Mouse (Mus musculus) adrenal gland, postnatal 4 days (tissue): ENCODE results near the gene Zfp566. TPM values are rescaled to one million over a fixed set of nuclear protein-coding genes. Genes with fewer than 3 reads are reported as not detected.
"Not testable (repeated sequence)": the region's sequence is repeated elsewhere in the genome, so short reads cannot be mapped to it uniquely, and the experiment has no call there.

Experiments used
- DNase-seq, 2 experiments: peaks; one replicate each; pipeline ENCODE4 v3.0.0; 2021 to 2022; ENCODE audit warnings: low spot score in 2 of 2, mixed read lengths in 2 of 2
- long read RNA-seq, 2 experiments: library from polyadenylated mRNA; stranded (forward); transcript quantifications; one replicate each; pipeline ENCODE4 v2.0.0; 2021
- total RNA-seq, 2 experiments: library from RNA; stranded (reverse); gene quantifications; 2 replicates each; pipeline ENCODE4 v1.2.3; 2021

Zfp566 gene
- total RNA-seq: 1 to 10 TPM; 6.1 to 7.0 TPM
- long read RNA-seq, experiment 1, partial matches to known transcripts: 0 of 3 reads
- long read RNA-seq, experiment 1, other reads (novel, unspliced or antisense): 0 of 3 reads
- long read RNA-seq, experiment 2, partial matches to known transcripts: 0 of 4 reads
- long read RNA-seq, experiment 2, other reads (novel, unspliced or antisense): 1 of 4 reads

DNA sequence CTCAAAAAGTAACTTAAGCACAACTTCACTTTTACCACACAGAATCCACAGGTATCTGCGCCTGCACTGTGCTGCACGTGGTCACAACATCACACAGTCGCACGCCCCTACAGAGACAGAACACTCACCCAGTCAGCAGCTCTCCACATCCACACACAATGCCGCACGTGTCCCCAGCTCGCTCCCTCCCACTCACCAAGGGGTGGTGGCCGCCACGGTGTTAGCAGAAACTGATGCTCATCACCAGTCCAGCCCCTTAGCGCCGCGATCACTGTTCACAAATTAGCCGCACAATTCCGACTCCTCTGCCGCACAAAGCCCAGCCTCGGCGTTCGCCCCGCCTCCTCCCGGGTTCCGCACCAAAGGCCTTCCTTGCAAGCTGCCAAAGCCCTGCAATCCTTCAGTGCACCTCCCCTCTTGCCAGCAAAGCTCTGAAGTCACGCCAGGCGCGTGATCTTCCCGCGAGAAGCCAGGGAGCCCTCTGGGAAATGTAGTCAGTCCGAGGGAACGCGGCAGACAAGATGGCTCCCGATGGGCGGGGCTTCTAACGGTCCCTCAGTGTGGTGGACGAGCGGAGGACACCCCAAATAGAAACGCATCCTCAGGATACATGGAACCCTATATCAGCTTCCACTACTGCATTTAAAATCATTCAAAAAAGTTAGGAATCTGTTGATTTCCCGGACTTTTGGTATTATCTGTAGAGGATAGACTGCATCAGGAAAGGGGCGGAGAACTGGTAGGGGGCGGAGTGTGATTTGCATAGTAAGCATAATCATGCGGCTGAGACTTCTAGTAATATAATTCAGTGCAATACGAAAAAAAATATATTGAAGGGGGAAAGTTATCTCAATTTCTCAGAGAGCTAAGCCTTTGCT is at the start of gene Zfp566, which contains the start of gene Gm26920:
Gene Zfp566, minus strand, starts transcription at position 436 of the 878 bp plus-strand sequence.
Gene Gm26920, minus strand, starts transcription at position 319 of the 878 bp plus-strand sequence.
- DNase-seq: peak; percentile 73 to 92

DNA sequence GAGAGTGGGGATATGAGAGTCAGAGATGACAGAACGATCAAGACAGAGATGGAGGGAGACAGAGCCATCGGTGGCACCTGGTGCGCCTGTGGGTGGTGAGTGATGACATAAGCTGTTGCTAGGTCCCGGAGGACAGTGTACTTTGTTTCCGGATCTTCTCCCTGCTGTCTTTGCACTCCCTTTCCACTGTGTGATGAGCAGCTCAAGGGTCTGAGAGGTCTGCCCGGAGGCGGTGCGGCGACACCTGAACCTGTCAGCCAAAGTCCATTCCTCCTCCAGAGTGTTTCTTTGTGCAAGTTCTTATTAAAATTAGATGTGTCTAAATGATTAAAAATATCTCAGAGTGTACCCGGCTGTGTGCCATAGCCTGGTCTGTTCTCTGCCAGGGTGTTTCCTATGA is 46.5 kb upstream of the Zfp566 start:
- no peak for DNase-seq

DNA sequence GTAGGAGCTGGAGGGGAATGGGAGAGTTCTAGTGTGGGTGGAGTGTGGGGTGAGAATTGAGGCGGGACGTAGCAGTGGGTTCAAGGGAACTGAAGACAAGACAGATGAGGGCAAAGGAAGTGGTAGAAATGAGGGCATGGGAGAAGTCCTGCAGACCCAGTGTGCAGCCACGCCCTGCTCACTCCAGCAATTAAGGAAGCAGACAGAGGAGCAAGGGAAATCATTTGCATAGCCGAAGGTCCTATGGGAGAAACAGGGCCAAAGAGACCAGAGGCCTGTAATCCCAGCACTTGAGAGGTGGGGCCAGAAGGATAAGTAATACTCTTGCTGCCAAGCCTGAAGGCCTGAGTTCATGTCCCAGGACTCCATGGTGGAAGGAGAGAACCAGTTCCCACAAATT is 42.1 kb upstream of the Zfp566 start:
- DNase-seq: no peak

DNA sequence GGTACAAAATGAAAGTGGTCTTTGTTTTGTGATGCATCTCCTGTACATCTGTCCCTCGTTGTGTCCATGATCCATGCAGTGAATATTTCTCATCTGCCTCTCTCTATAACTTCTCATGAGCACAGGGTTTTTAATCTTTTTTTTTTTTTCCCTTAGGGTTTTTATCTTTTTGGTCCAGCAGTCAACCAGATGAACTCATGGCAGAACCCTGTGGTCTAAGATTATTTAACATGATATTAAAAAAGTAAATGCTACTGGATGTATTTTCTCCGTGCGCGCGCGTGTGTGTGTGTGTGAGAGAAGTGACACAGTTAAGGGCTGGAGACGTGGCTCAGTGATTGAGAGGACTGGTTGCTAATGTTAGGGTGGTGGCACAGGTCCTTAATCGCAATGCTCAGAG is 39.6 kb upstream of the Zfp566 start:
- no peak for DNase-seq

DNA sequence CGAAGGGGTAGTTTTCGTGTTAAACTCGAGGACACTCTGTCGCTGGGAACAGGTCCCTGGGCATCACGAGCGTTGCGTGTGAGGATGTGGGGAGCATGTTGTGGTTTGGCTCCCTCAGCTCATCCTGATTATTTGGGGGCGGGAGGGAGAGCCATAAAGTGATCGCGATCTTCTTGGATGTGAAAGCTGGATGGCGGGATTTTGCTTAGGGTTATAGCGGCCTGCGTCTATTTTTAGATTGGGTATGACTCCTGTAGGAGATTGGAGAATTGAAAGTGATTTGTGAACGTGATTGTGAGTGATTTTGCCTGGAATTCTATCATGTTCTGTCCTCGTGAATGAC is 31.8 kb upstream of the Zfp566 start:
- no peak for DNase-seq

DNA sequence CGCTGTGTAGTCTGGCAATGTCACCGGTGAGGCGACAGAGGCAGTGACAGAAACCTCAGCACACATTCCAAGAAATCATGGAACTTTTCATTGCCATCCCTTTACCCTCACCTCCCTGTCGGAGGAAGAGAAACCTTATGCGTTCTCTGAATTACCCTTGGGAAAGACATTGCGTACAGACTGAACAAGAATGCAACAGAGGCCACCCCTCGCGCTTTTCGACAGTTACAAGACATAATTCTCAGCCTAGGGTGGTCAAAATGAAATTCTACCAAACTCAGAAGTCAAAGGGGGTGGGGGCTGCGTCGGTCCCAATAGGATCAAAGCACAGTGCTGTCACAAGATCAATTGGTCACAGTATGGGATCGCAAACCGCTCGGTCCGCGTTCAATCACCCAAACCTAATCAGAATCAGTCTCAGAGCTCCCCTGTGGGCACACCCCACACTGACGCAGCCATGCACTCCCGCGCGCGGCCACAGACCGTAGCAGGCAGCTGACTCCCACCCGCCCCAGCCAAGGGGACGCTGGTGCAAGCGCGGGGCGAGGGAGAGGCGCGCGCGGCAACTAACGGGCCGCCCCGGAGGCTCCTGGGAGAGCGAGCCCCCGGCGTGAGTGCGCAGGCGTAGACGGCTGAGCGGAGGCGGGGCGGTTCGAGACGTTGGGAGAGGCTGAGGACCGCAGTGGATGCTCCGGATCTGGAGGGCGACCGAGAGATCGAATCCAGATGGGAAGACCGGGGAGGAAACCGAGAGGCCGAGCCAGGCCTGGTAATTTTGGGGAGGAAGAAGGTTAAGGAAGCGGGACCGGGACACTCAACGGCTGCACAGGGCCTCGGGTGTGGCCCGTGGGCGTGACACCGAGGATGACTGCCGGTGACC is 31.2 kb upstream of the Zfp566 start, which contains the start of gene Zfp382:
Gene Zfp382, plus strand, starts transcription at position 635 of the 880 bp plus-strand sequence.
- peak; percentile 80 to 82 for DNase-seq

DNA sequence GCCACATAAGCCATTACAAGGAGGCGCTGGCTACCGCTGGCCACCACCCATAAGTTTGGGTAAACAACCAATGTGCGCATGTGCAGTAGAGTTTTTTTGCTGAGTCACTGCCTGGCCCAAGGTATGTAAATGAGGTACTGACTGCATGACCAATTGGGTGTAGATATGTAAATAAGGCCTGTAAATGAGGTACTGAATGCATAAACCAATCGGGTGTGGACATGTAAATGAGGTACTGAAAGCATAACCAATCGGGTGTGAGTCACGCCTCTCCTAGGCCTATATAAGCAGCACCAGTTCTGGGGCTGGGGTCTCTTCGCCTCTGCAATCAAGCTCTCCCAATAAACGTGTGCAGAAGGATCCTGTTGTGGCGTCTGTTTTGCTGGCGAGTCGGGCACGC is 27.6 kb upstream of the Zfp566 start:
- not testable (repeated sequence) for DNase-seq

DNA sequence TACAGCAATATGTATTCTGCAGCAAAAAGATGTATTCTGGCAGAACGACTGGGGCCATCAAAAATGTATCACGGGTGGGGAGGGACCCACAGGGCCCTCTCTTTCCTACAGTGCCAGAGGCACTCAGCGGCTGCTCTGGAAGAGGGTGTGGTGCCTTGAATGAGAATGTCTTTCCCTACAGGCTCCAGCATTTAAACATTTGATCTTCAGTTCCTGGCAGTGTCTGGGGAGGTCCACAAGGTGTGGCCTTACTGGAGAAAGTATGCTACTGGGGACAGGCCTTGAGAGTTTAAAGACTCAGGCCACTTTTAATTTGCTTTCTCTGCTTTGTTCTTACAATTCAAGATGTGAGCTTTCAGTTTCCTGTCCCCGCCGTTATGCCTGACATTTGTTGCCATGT is 25.7 kb upstream of the Zfp566 start:
- DNase-seq: no peak

DNA sequence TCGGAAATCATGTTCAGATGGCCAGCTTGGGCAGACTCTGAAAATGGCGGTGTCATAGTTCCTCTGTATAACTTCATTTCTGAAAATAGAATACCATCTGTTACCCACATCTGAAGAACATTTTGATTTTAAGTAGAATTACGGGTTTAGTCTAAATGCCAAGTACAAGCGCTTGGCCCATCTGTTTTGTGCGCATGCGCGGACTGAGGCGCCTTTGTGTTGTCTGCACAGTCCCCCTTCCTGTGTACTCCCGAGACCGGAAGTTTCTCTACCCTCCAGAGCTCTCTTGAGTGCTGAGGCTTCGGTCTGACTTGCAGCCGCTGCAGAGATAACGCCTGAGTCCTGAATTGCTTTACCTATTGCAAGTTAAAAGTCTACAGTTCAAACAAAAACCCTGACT is 9.0 kb upstream of the Zfp566 start:
- no peak for DNase-seq

DNA sequence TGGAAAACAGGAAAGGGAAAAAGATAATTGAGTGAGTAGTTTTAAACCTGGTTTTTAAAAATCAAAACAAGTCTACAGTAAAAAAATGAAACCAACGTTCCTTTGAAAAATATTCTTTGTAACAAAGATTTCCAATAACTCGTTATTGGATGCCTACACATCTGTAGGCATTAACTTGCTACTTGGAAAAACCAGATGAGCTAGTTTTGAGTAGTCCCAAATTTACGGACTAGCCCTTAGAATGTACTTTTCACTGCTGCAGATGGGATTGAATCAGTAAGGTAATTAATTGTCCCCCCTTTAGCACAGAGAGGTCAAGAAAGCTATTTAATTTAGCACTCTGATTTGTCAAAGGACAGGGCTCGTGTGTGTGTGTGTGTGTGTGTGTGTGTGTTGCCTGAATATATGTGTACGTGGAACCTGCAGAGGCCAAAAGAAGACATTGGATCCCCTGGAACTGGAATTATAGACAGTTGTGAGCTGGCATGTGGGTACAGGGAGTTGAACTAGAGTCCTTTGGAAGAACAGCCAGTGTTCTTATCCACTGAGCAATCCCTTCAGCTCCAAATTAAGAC is 5.3 kb upstream of the Zfp566 start:
- DNase-seq: no peak

DNA sequence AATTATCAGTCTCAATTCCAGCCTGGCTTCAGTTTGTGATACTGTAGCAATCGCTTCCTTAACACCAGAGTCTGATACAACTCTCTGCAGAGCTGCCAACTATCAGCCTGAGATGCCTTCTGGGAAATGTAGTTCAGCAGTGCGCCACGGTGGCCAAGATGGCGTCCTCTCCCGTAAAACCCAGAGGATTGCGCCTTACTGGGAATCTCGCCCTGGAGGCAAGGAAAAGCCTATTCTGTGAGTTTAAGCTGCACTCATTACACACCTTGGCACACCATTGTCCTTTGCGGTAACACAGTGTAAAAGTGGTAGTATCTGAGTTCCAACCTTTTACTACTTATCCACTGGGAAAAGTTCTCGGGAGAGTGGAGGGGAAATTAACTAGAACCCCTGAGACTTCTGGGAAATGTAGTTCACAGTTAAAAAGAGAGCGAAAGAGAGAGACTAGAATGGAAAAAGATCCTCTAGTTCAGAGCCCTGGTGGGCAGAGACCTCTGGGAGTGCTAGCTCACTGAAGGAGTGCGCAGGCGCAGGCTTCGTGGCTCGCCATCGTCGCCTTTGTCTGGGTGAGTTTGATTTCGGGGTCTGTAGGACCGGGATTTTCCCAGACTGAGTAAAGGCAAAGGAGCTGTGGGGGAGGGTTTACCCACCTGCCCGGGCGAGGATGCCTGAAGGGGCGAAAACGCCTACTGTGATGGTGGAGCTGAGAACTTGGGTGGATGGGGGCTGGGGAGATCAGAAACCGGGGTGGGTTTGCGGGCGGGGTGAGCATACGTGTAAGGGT is 4.5 kb upstream of the Zfp566 start, which contains the start of gene Zfp260:
Gene Zfp260, plus strand, starts transcription at position 132 of the 784 bp plus-strand sequence.
- peak; percentile 61 to 81 for DNase-seq

DNA sequence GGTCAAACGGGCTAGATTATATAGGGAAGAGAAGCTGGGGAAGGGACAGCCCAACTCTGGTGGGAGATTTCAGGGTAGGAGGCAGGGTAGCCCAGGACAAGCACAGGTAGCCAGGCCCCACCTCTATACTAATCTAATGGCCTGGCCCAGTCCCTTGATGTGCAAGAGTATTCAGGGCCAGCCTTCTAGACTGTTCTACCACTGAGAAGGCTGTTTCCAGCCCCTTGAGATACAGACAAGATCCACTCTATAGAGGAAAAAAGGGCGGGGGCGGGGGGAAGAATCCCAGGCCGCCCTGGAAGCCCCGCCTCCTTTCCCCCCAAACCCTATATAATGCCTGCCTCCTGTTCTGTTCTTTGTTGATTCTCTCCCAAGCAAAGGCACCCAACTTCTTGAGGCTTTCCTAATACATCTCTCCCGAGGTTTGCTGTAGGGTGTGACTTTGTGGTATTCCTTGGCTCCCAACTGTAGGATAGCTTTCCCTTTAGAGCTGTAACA is 3.6 kb upstream of the Zfp566 start:
- DNase-seq: no peak

DNA sequence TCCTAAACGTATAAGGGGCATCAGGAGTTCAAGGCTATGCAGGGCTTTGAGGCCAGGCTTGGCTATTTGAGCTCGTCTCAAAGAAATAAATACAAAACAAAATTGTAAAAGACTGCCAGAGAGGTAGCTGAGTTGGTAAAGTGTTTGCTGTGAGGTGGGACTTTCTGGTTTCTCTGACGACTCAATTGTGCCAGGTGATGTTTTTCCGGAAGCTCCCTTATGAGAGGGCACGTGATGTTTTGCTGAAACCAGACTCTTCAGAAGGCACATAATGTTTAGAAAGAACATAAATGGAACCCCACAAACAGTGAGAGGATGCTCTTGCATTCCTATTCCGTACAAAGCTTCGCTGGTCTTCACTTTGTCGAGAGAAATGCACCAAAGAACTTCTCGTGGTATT is 2.3 kb upstream of the Zfp566 start:
- DNase-seq: no peak

DNA sequence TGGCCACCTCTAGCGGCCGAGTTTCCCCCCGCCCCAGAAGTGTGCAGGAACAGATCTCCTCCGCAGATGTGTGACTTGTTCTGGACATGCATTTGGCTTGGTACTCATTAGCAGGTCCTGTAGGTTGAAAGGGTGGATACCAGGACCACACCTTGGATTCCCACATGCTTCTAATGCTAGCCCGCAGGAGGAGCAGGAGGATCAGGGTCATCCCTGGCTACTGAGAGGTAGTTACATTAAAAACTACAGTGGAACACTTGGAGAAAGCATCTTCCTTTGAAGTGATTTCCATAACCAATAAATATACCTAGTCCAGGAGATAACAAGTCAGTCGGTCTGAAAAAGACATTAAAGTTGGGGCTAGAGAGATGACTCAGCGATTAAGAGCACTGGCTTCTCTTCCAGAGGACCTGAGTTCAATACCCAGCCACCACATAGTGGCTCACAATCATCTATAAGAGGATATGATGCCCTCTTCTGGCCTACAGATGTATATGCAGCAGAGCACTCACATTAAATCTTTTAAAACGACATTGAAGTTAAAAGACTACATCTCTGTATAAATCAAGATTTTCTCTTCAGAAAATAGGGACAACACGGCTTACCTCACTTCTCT is 751 bp upstream of the Zfp566 start:
- no peak for DNase-seq

DNA sequence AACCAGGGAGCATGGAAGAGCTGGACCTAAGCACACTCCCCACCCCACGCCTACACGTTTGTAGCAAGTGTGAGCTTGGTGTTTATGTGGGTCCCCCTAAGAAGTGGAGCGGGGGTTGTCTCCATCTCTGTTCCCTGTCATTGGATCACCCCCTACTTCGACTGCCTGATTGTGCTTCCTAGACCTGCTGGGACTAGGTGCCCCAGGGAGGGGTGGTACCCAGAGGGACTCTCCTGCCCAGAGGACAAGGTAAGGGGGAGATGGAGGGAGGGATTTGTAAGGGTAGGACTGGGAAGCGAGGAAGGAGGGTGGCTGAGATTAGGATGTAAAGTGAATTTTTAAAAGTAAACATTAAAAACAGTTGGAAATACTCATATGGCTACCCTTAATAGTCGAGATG is 922 bp downstream of the Zfp566 start:
- no peak for DNase-seq

DNA sequence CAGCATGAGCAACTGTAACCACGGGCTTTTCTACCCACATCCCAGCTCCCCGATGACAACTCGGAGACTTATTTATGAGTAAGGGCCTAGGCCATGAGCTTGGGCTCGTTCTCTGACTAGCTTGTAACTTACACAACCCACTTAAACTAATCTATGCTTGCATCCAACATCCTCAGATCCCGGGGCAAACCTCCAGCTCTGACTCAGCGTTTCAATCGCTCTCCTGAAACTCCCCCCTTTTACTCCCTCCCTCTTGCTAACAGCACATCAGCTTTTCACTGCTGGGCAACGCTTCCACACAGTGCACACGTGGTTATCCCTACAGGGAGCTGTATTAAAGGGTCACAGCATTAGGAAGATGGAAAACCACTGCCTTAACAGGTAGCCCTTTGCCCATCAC is 3.8 kb downstream of the Zfp566 start:
- no peak for DNase-seq

DNA sequence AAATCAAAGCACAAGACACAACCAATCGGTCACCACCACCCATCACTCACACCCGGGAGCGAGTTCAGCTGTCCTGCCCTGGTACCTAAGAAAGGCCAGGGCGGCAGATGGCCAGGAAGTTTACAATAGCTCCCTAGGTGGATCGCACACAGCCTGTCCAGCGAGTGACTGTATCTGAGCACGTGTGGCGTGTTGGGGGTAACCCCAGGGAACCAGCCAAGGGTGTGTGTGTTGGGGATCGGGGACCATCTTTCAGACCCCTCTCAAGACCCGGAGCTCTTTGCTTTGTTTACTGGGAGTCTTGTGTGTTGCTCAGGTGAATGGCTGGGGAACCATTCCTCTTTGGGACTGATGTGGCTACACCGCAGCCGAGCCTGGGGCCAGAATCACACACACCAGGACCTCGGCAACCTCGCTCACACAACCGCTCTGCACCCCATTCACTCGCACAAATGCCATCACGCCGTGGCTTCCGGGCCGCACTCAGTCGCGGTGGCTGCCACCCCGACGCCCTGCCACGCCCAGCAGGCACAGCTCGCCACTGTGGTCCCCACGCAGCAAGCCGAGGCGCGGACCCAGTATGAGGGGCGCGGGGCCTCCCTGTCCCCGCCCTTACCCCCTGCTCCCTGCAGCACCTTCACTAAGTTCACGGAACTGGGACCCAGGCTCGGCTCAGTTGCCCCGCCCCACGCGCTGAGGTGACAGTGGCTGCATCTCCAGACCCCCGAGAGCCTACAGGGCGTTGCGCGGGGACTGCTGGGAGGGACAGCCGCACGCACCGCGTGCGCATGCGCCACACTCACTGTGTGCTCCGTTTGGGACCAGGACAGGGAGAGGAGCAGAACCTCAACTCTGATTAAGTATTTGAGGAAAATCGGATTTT is 17.9 kb downstream of the Zfp566 start, which contains the start of gene Zfp82:
Gene Zfp82, minus strand, starts transcription at position 755 of the 883 bp plus-strand sequence.
- DNase-seq: peak; percentile 61

DNA sequence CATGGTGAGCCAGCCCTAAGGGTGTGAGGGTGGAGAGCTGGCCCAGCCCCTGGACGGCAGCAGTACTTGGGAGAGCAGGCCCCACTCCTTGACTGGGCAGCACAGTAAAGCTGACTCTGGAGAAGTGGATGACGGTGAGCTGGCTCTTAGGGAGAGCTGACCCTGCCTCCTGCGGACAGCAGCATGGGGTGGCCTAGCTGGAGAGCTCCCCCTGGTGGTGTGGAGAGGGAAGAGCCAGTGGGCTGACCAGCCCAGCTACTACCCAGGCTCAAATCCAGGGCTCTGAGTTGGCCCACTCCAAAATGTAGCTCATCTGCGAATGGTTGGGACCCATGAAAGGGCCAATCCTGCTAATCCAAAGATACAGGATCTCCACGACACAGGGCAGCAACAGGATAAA is 25.7 kb downstream of the Zfp566 start:
- no peak for DNase-seq

DNA sequence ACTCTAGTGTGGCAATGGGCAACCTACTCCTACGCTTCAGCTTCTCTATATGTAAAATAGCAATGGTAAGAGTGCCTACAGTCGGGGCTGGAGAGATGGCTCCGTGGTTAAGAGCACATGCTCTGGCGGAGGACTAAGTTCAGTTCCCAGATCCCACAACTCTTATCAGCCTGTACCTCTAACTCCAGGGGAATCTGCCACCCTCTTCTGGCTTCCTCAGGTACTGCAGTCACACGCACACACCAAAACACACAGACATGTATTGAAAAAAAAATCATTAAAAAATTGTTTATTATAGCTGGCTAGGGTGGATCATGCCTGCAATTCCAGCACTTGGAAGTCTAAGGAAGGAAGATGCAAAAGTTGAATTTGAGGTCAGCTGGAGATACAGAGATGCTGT is 27.8 kb downstream of the Zfp566 start:
- DNase-seq: no peak
